Mouse (Mus musculus): ENCODE data around the gene Cdh13.

DNA sequence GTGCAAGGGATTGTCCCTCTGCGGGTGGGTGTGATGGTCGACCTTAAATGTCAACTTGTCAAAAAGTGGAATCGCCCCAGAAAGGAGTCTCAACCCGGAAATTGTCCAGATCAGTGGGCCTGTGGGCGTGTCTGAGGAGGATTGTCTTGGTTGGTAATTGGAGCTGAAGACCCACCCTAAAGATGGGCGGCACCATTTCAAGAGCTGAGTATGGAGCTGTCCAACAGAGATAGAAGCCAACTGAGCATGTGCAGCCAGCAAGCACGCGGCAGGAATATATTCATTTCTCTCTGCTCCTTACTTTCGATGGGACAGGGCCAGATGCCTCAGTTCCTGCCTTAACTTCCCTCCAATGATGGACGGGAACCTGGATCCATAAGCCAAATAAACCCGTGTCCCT lies 466.3 kb downstream of the Cdh13 start:
- TF ChIP-seq CTCF (IDR thresholded peaks at IDR 0.05; ENCODE audit: extremely low read depth, insufficient read depth, low read length), result no peak
- no peak for TF ChIP-seq POLR2A (IDR thresholded peaks at IDR 0.05; ENCODE audit: extremely low read depth, insufficient read depth, low read length)

All from cortical plate, adult 2 months (tissue).